Mouse (Mus musculus): ENCODE results near the gene Khdc3. TPM values are rescaled to one million over a fixed set of nuclear protein-coding genes. Genes with fewer than 3 reads are reported as not detected.
A peak's percentile ranks its signal among the peaks of the same experiment; 100 is the strongest.

Khdc3 gene
- polyA plus RNA-seq, 1 experiment from 2014 or later, result not detected

GRCm38 (mm10) chr9:73079801-73080325 lies 21.8 kb upstream of the Khdc3 start:
- Histone ChIP-seq H3K4me2 (no peak overlapping the region), H3K9me3 (no peaks in the 10 kb centered on the region), H3K27ac (no peak overlapping the region), H3K4me1 (replicated peaks) (no peaks in the 10 kb centered on the region), H3K4me3 (replicated peaks) (no peak overlapping the region), H3K9ac (replicated peaks) (no peak overlapping the region), H3K27me3 (no peaks in the 10 kb centered on the region), H3K36me3 (no peaks in the 10 kb centered on the region)
- WGBS, result 57% methylated on average over 7 of the region's 7 CpGs
- no peak for ATAC-seq (ENCODE audit: insufficient number of reproducible peaks, insufficient read depth, low FRiP score, low TSS enrichment, low read depth)

- 77% methylated on average over 8 of the region's 8 CpGs for WGBS
- no peaks in the 10 kb centered on the region for H3K36me3 ChIP-seq
These were observed 19.2 kb upstream of the Khdc3 start for GRCm38 (mm10) chr9:73082291-73083000.

GRCm38 (mm10) chr9:73083956-73084355 lies 17.7 kb upstream of the Khdc3 start:
- no peak overlapping the region for H3K4me2 ChIP-seq
- ATAC-seq (ENCODE audit: insufficient number of reproducible peaks, insufficient read depth, low FRiP score, low TSS enrichment, low read depth), result no peak
- no peaks in the 10 kb centered on the region for H3K27me3 ChIP-seq
- H3K9ac ChIP-seq (replicated peaks), result no peak overlapping the region
- H3K36me3 ChIP-seq, result no peaks in the 10 kb centered on the region
- no peaks in the 10 kb centered on the region for H3K9me3 ChIP-seq
- no peaks in the 10 kb centered on the region for H3K4me1 ChIP-seq (replicated peaks)
- H3K4me3 ChIP-seq (replicated peaks), result no peak overlapping the region
- WGBS, result 68% methylated on average over 6 of the region's 6 CpGs
- H3K27ac ChIP-seq, result no peak overlapping the region

More at GRCm38 (mm10) chr9:73082291-73083000, 19.2 kb upstream of the Khdc3 start:
- H3K9me3 ChIP-seq, result no peaks in the 10 kb centered on the region
- H3K27ac ChIP-seq, result no peak overlapping the region
- H3K9ac ChIP-seq (replicated peaks), result no peak overlapping the region
- no peak overlapping the region for H3K4me3 ChIP-seq (replicated peaks)
- ATAC-seq (ENCODE audit: insufficient number of reproducible peaks, insufficient read depth, low FRiP score, low TSS enrichment, low read depth), result no peak
- H3K4me1 ChIP-seq (replicated peaks), result no peaks in the 10 kb centered on the region
- no peaks in the 10 kb centered on the region for H3K27me3 ChIP-seq
- H3K4me2 ChIP-seq, result no peak overlapping the region

GRCm38 (mm10) chr9:73085845-73086244 lies 15.8 kb upstream of the Khdc3 start:
- no peak overlapping the region for H3K4me2 ChIP-seq
- no peaks in the 10 kb centered on the region for H3K4me1 ChIP-seq (replicated peaks)
- H3K27ac ChIP-seq, result no peak overlapping the region
- H3K9ac ChIP-seq (replicated peaks), result no peak overlapping the region
- H3K27me3 ChIP-seq, result 0 out of 2 replicates have a peak, but pooled peaks cover 3% of the 10 kb centered on the region
- WGBS, result 86% methylated on average over 6 of the region's 6 CpGs
- H3K4me3 ChIP-seq (replicated peaks), result no peak overlapping the region
- ATAC-seq (ENCODE audit: insufficient number of reproducible peaks, insufficient read depth, low FRiP score, low TSS enrichment, low read depth), result no peak
- no peaks in the 10 kb centered on the region for H3K36me3 ChIP-seq
- no peaks in the 10 kb centered on the region for H3K9me3 ChIP-seq

- no peak for ATAC-seq (ENCODE audit: insufficient number of reproducible peaks, insufficient read depth, low FRiP score, low TSS enrichment, low read depth)
- Histone ChIP-seq H3K4me3 (replicated peaks) (no peak overlapping the region), H3K27me3 (0 out of 2 replicates have a peak, but pooled peaks cover 3% of the 10 kb centered on the region), H3K4me2 (no peak overlapping the region), H3K27ac (no peak overlapping the region), H3K9me3 (no peaks in the 10 kb centered on the region), H3K4me1 (replicated peaks) (no peaks in the 10 kb centered on the region), H3K9ac (replicated peaks) (no peak overlapping the region), H3K36me3 (no peaks in the 10 kb centered on the region)
- WGBS, result 64% methylated on average over 8 of the region's 8 CpGs
These were observed 14.5 kb upstream of the Khdc3 start for GRCm38 (mm10) chr9:73087121-73087520.

GRCm38 (mm10) chr9:73087581-73087980 lies 14.1 kb upstream of the Khdc3 start:
- Histone ChIP-seq H3K9ac (replicated peaks) (no peak overlapping the region), H3K27me3 (0 out of 2 replicates have a peak, but pooled peaks cover 3% of the 10 kb centered on the region), H3K36me3 (no peaks in the 10 kb centered on the region), H3K4me3 (replicated peaks) (no peak overlapping the region), H3K9me3 (no peaks in the 10 kb centered on the region), H3K4me1 (replicated peaks) (no peaks in the 10 kb centered on the region), H3K4me2 (no peak overlapping the region), H3K27ac (no peak overlapping the region)
- WGBS, result 76% methylated on average over 5 of the region's 5 CpGs
- ATAC-seq (ENCODE audit: insufficient number of reproducible peaks, insufficient read depth, low FRiP score, low TSS enrichment, low read depth), result no peak

- Histone ChIP-seq H3K4me1 (replicated peaks) (no peaks in the 10 kb centered on the region), H3K27ac (no peak overlapping the region), H3K9me3 (no peaks in the 10 kb centered on the region), H3K9ac (replicated peaks) (0 out of 2 replicates have a peak overlapping the region, but pooled peaks have one; percentile 12), H3K27me3 (0 out of 2 replicates have a peak, but pooled peaks cover 3% of the 10 kb centered on the region), H3K4me3 (replicated peaks) (no peak overlapping the region), H3K36me3 (no peaks in the 10 kb centered on the region), H3K4me2 (no peak overlapping the region)
- ATAC-seq (ENCODE audit: insufficient number of reproducible peaks, insufficient read depth, low FRiP score, low TSS enrichment, low read depth), result no peak
- 69% methylated on average over 16 of the region's 16 CpGs for WGBS
These were observed 12.3 kb upstream of the Khdc3 start for GRCm38 (mm10) chr9:73089222-73089920.

GRCm38 (mm10) chr9:73090121-73090520 lies 11.5 kb upstream of the Khdc3 start:
- Histone ChIP-seq H3K9me3 (no peaks in the 10 kb centered on the region), H3K27me3 (peaks cover 4% of the 10 kb centered on the region), H3K4me3 (replicated peaks) (no peak overlapping the region), H3K36me3 (no peaks in the 10 kb centered on the region), H3K27ac (no peak overlapping the region), H3K4me2 (no peak overlapping the region), H3K4me1 (replicated peaks) (no peaks in the 10 kb centered on the region), H3K9ac (replicated peaks) (no peak overlapping the region)
- 85% methylated on average over 10 of the region's 10 CpGs for WGBS
- no peak for ATAC-seq (ENCODE audit: insufficient number of reproducible peaks, insufficient read depth, low FRiP score, low TSS enrichment, low read depth)

- WGBS, result 2% methylated on average over 1 of the region's 1 CpGs
- Histone ChIP-seq H3K4me2 (no peak overlapping the region), H3K9me3 (no peaks in the 10 kb centered on the region), H3K27me3 (peaks cover 11% of the 10 kb centered on the region), H3K4me1 (replicated peaks) (no peaks in the 10 kb centered on the region), H3K27ac (no peak overlapping the region), H3K36me3 (no peaks in the 10 kb centered on the region), H3K4me3 (replicated peaks) (no peak overlapping the region), H3K9ac (replicated peaks) (no peak overlapping the region)
- no peak for ATAC-seq (ENCODE audit: insufficient number of reproducible peaks, insufficient read depth, low FRiP score, low TSS enrichment, low read depth)
These were observed 9.9 kb upstream of the Khdc3 start for GRCm38 (mm10) chr9:73091747-73092146.

GRCm38 (mm10) chr9:73094580-73094979 lies 7.1 kb upstream of the Khdc3 start:
- Histone ChIP-seq H3K27me3 (peaks cover 8% of the 10 kb centered on the region), H3K9me3 (no peaks in the 10 kb centered on the region), H3K27ac (no peak overlapping the region), H3K9ac (replicated peaks) (no peak overlapping the region), H3K4me3 (replicated peaks) (no peak overlapping the region), H3K4me1 (replicated peaks) (no peaks in the 10 kb centered on the region), H3K36me3 (no peaks in the 10 kb centered on the region), H3K4me2 (0 out of 2 replicates have a peak overlapping the region, but pooled peaks have one; percentile 10)
- ATAC-seq (ENCODE audit: insufficient number of reproducible peaks, insufficient read depth, low FRiP score, low TSS enrichment, low read depth), result no peak
- 39% methylated on average over 17 of the region's 17 CpGs for WGBS

GRCm38 (mm10) chr9:73097898-73098297 lies 3.7 kb upstream of the Khdc3 start:
- WGBS, result 75% methylated on average over 2 of the region's 2 CpGs
- 0 out of 2 replicates have a peak, but pooled peaks cover under 1% of the 10 kb centered on the region for H3K4me1 ChIP-seq (replicated peaks)
- no peak overlapping the region for H3K4me2 ChIP-seq
- H3K36me3 ChIP-seq, result no peaks in the 10 kb centered on the region
- no peak overlapping the region for H3K27ac ChIP-seq
- H3K9me3 ChIP-seq, result no peaks in the 10 kb centered on the region
- H3K4me3 ChIP-seq (replicated peaks), result no peak overlapping the region
- no peak overlapping the region for H3K9ac ChIP-seq (replicated peaks)
- no peak for ATAC-seq (ENCODE audit: insufficient number of reproducible peaks, insufficient read depth, low FRiP score, low TSS enrichment, low read depth)
- H3K27me3 ChIP-seq, result peaks cover 20% of the 10 kb centered on the region

Measured in limb, embryonic 12.5 days (tissue).